Mouse (Mus musculus) MEL (cell line): ENCODE data around the gene Aifm3.

Source experiments
- ELF1 ChIP-seq: IDR thresholded peaks from 2 replicates; pipeline ENCODE4 v1.6.1; 2014; ENCODE audit warnings: low read depth, mild to moderate bottlenecking, inconsistent platforms, low read length, improper control_type of control experiment, moderate library complexity
- ZMIZ1 ChIP-seq: IDR thresholded peaks from 2 replicates; pipeline ENCODE4 v1.6.1; 2012; ENCODE audit warnings: low read depth, mild to moderate bottlenecking, inconsistent platforms, low read length, improper control_type of control experiment, moderate library complexity

GRCm38 (mm10) chr16:17510143-17510542 is 20.7 kb downstream of the Aifm3 start:
- TF ChIP-seq ELF1 (no peak), ZMIZ1 (no peak)
